8 mouse cellular contexts compared by ENCODE assay signal in genomic region chr1:118390871-118391387, GRCm38 (mm10). TPM values are rescaled to one million over a fixed set of nuclear protein-coding genes. Genes with fewer than 3 reads are reported as not detected.
A peak's percentile ranks its signal among the peaks of the same experiment; 100 is the strongest.
DNase-seq lines count a peak whose midpoint lies in the region; ATAC-seq and TF ChIP-seq lines count a peak whose summit lies in the region.

No protein-coding gene starts in this region.

- TF ChIP-seq RAD21 in CH12.LX (IDR thresholded peaks at IDR 0.05; ENCODE audit: low read depth, low read length) = no peak

- peaks cover 8 to 44% of the 10 kb centered on the region in 2 experiments for H3K4me1 ChIP-seq in CH12.LX (ENCODE audit: control insufficient read depth in 1 of 2, insufficient read depth in 2 of 2)
- H3K4me1 ChIP-seq in forebrain, postnatal 0 days (ENCODE audit: insufficient read depth) = no peaks in the 10 kb centered on the region
- peaks cover 11% of the 10 kb centered on the region for H3K4me1 ChIP-seq in liver, embryonic 16.5 days (ENCODE audit: control insufficient read depth, low read depth, low read length)

- no peak overlapping the region for H3K27ac ChIP-seq in CH12.LX (ENCODE audit: insufficient read depth, low read depth)
- H3K27ac ChIP-seq in forebrain, postnatal 0 days (ENCODE audit: low read depth, low read length) = no peak overlapping the region
- no peak overlapping the region for H3K27ac ChIP-seq in liver, embryonic 16.5 days (ENCODE audit: low read length)

- dilution Hi-C loops in CH12.LX (cut with MboI; ENCODE audit: extremely low pct_ligation_motif_present, extremely low pct_unique_long_range_greater_than_20kb, low sequenced_read_pairs) = no loop called here

- no peak for TF ChIP-seq POLR2A in CH12.LX (IDR thresholded peaks at IDR 0.05; ENCODE audit: low read depth, low read length)

- no peaks in the 10 kb centered on the region for H3K9me3 ChIP-seq in CH12.LX (replicated peaks; ENCODE audit: low read length)
- no peaks in the 10 kb centered on the region for H3K9me3 ChIP-seq in forebrain, postnatal 0 days (ENCODE audit: low read length)
- no peaks in the 10 kb centered on the region for H3K9me3 ChIP-seq in liver, embryonic 16.5 days (replicated peaks; ENCODE audit: control insufficient read depth, low read length)

- no peak for TF ChIP-seq EP300 in CH12.LX (IDR thresholded peaks at IDR 0.05; ENCODE audit: low read length)

- peak; percentile 29 for DNase-seq in cerebellum, adult 11-12 months
- no peak for DNase-seq in cerebellum, postnatal 25 days
- DNase-seq in CH12.LX (ENCODE audit: extremely low read depth) = no peak
- DNase-seq in forebrain, postnatal 0 days = no peak
- DNase-seq in urinary bladder, postnatal 14 days (ENCODE audit: low spot score) = no peak
- DNase-seq in lung, postnatal 36 days = no peak
- no peak for DNase-seq in urinary bladder, postnatal 4 days (ENCODE audit: low spot score in 2 of 2)

- ATAC-seq in forebrain, postnatal 0 days = no peak
- ATAC-seq in liver, embryonic 16.5 days (ENCODE audit: low read depth) = no peak

- no peak for TF ChIP-seq CTCF in CH12.LX (conservative IDR thresholded peaks at IDR 0.05 in 1 of 2, IDR thresholded peaks at IDR 0.05 in 1 of 2; ENCODE audit: low read depth in 2 of 2, low read length in 2 of 2)
- no peak for TF ChIP-seq CTCF in forebrain, postnatal 0 days (IDR thresholded peaks at IDR 0.05; ENCODE audit: low read depth)

- in situ Hi-C loops in CH12.LX (cut with MboI; ENCODE audit: low pct_ligation_motif_present, low pct_unique_long_range_greater_than_20kb, low sequenced_read_pairs) = loop anchor here (5.0 kb wide), 1 partner anchor 71 kb away; no protein-coding TSS in a partner anchor

- H3K36me3 ChIP-seq in CH12.LX (replicated peaks in 1 of 2; ENCODE audit: control insufficient read depth in 1 of 2, insufficient read depth in 1 of 2, low read length in 1 of 2) = peaks cover 8 to 45% of the 10 kb centered on the region in 2 experiments
- 0 out of 2 replicates have a peak, but pooled peaks cover 2% of the 10 kb centered on the region for H3K36me3 ChIP-seq in forebrain, postnatal 0 days (ENCODE audit: insufficient read depth)
- H3K36me3 ChIP-seq in liver, embryonic 16.5 days (ENCODE audit: control insufficient read depth, insufficient read depth) = no peaks in the 10 kb centered on the region

- no peaks in the 10 kb centered on the region for H3K27me3 ChIP-seq in CH12.LX (replicated peaks)
- no peaks in the 10 kb centered on the region for H3K27me3 ChIP-seq in forebrain, postnatal 0 days (ENCODE audit: insufficient read depth, low read length)
- no peaks in the 10 kb centered on the region for H3K27me3 ChIP-seq in liver, embryonic 16.5 days (ENCODE audit: control insufficient read depth, insufficient read depth, low read depth, low read length)

- H3K4me2 ChIP-seq in CH12.LX (ENCODE audit: insufficient read depth, low read depth, poor library complexity, severe bottlenecking) = peak overlapping the region; percentile 83; the same call in 1 of the 2 replicates
- peak overlapping the region; percentile 62 for H3K4me2 ChIP-seq in forebrain, postnatal 0 days (ENCODE audit: low read depth)
- peak overlapping the region; percentile 81 for H3K4me2 ChIP-seq in liver, embryonic 16.5 days (ENCODE audit: low read depth, low read length)

- H3K79me2 ChIP-seq in CH12.LX (replicated peaks; ENCODE audit: control insufficient read depth, extremely low read depth, insufficient read depth, poor library complexity, severe bottlenecking) = peaks cover 61% of the 10 kb centered on the region

- WGBS in forebrain, postnatal 0 days = 74% methylated on average over 2 of the region's 2 CpGs
- WGBS in liver, embryonic 16.5 days (ENCODE audit: insufficient replicate concordance) = 48% methylated on average over 2 of the region's 2 CpGs

- no peak overlapping the region for H3K9ac ChIP-seq in CH12.LX (ENCODE audit: insufficient read depth, low read depth)
- H3K9ac ChIP-seq in forebrain, postnatal 0 days = no peak overlapping the region
- H3K9ac ChIP-seq in liver, embryonic 16.5 days (ENCODE audit: low read depth, low read length) = no peak overlapping the region

- H3K4me3 ChIP-seq in CH12.LX (replicated peaks in 1 of 3; ENCODE audit: low read depth in 2 of 3, low read length in 2 of 3, poor library complexity in 1 of 3) = peak overlapping the region in 2 of 3 experiments; percentile 86 to 91
- H3K4me3 ChIP-seq in forebrain, postnatal 0 days (ENCODE audit: low read depth, low read length) = peak overlapping the region; percentile 91
- no peak overlapping the region for H3K4me3 ChIP-seq in liver, embryonic 16.5 days (ENCODE audit: low read depth, low read length)

TF ChIP-seq in CH12.LX, 34 proteins besides CTCF, POLR2A, EP300 and RAD21:
- TF ChIP-seq ZNF384 (IDR thresholded peaks at IDR 0.05; ENCODE audit: low read depth, low read length) (peak; percentile 57), UBTF (IDR thresholded peaks at IDR 0.05; ENCODE audit: low read depth, low read length) (no peak)
TF ChIP-seq in CH12.LX: peak in this region for 1.

RNA-seq across cellular contexts. Expression of gene Clasp1, which starts 2.1 kb away (rescaled TPM):
- total RNA-seq in CH12.LX (2012; rRNA removed) (42.2 and 42.9 TPM in 2 replicates), CH12.LX (2014; rRNA removed) (31.8 and 32.0 TPM in 2 replicates)
- polyA plus RNA-seq in CH12.LX (2012; ENCODE audit: insufficient read length, low read depth) = 51.3 and 53.2 TPM in 2 replicates
- total RNA-seq in forebrain, postnatal 0 days (2014; rRNA removed) = 134 and 168 TPM in 2 replicates
- polyA plus RNA-seq in forebrain, postnatal 0 days (2015; fragmentation: Nextera tagmentation; extraction: Ambion mirVana) = 36.8 and 67.3 TPM in 2 replicates
- polyA plus RNA-seq in liver, embryonic 16.5 days (2015; fragmentation: Nextera tagmentation; extraction: Ambion mirVana) = 10.9 and 11.2 TPM in 2 replicates
